Mouse (Mus musculus) Patski (cell line): Measurements from ENCODE around the gene Cln6. TPM values are rescaled to one million over a fixed set of nuclear protein-coding genes. Genes with fewer than 3 reads are reported as not detected.
A peak's percentile ranks its signal among the peaks of the same experiment; 100 is the strongest.

Experiments
- ATAC-seq: fragments of 100-300 bp; one replicate; pipeline ENCODE4 v1.8.0; 2021
- CTCF ChIA-PET: fragments of 350-600 bp; sonication (Branson Sonifier 250); formaldehyde crosslinking; loops from one replicate; lab custom pipeline; 2022; ENCODE audit warnings: inconsistent platforms; lab: Charles Lee
- POLR2A ChIA-PET: fragments of 350-600 bp; sonication (Branson Sonifier 250); formaldehyde crosslinking; loops from one replicate; lab custom pipeline; 2022; ENCODE audit warnings: antibody characterized with exemption, inconsistent platforms; lab: Charles Lee
- DNase-seq: peaks from one replicate; pipeline ENCODE4 v3.0.0-alpha.2; 2011; ENCODE audit warnings: low read depth, low spot score
- H3K27me3 ChIP-seq: fragments of 371-371 bp; one replicate; pipeline ENCODE4 v1.5.1; 2021
- CTCF ChIP-seq: fragments of 100-300 bp; IDR thresholded peaks from one replicate; pipeline ENCODE4 v1.5.1; 2021
- in situ Hi-C: fragments of 300-500 bp; cut with MboI; formaldehyde crosslinking; loops from 3 replicates; pipeline ENCODE4 v1.11.1; 2018; ENCODE audit warnings: low pct_unique_long_range_greater_than_20kb, mixed read lengths
- polyA plus RNA-seq: library from polyadenylated mRNA; unstranded; gene quantifications from one replicate; pipeline ENCODE4 v1.2.3, GENCODE M21; 2021

The Cln6 gene
- polyA plus RNA-seq, 1 experiment from 2014 or later: 41.0 TPM

DNA sequence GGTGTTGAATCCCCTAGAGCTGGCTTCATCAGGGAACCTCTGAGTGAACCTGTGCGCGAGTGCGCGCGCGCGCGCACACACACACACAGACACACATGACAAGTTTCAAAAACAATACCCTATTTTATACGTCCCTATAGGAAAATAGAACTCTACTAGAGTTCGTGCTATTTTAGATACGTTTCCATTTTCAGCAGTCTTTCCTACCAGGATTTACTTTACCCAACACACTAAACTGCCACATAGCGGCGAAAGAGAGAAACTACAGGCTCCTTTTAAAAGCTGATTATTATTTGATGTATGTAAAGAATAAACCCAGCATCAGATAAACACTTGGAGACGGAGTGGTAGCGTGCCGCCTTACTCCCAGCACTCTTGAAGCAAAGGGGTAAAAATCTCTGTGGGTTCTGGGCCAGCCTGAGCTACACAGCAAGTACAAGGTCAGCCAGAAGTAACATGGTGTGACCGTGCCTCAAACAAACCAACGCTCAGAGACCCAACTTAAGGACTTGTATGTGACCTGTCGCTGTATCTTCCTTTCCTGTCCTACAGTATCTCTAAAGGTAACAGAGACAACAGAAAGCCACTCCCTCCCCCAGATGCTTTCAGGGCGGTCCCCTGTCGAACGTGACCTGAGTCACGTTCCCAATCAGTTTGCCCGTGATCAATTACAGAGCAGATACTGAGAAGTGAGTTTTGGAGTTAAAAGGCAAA, 10.5 kb upstream of the Cln6 start:
- no peak for ATAC-seq
- TF ChIP-seq CTCF: peak; percentile 53
- H3K27me3 ChIP-seq: no peaks in the 10 kb centered on the region
- ChIA-PET CTCF (interaction anchor here (0.7 to 1.6 kb wide), 10 partner anchors 10 to 544 kb away, joined by 3 to 8 read pairs (median 4); partner anchors contain the start of gene Cln6), POLR2A (interaction anchor here (0.7 to 0.8 kb wide), 4 partner anchors 44 to 771 kb away, joined by 3 to 9 read pairs (median 4); no protein-coding TSS in a partner anchor)
- no peak for DNase-seq
- in situ Hi-C loops: no loop called here

DNA sequence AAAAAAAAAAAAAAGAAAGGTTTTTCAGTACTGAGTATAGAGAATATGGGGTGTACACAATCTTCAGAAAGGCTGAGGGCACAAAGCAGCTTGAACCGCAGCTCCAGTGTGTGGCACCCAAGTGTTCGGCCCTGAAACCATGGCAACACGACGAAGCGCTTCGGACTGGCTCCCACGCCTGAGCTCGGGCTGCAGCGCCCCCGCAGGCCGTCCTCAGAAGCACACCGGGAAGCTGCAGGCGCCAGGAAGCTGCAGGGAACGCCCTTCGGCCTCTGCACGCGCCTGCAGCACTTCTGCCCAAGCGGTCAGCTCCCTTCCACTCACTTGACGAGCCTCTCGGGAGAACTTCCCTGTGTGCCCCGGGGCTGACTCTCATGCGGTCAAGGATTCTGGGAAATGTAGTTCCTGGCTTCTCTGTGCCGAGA, 9.9 kb upstream of the Cln6 start:
- POLR2A ChIA-PET: interaction anchor here (0.7 to 0.8 kb wide), 4 partner anchors 44 to 772 kb away, joined by 3 to 9 read pairs (median 4); no protein-coding TSS in a partner anchor
- CTCF ChIA-PET: interaction anchor here (0.6 to 1.6 kb wide), 12 partner anchors 10 to 544 kb away, joined by 3 to 8 read pairs (median 4); partner anchors contain the start of gene Cln6
- peak; percentile 89 for ATAC-seq

DNA sequence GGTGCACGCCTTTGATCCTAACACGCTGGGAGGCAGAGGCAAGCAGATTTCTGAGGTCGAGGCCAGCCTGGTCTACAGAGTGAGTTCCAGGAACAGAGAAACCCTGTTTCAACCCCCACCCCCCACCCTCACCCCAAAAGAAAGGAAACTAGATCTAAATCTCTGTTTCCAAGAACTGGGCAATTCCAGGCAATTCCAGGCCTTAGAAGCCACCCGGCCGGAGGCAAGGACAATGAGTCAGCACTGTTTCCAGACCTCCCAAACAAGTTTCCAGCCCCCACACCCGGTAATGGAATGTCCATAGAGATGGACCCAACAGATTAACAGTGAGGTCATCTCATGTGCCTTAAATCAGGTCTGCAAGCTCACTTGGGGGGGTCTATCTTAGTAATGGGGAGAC, 8.7 kb upstream of the Cln6 start:
- DNase-seq (no peak), ATAC-seq (no peak)
- in situ Hi-C loops: no loop called here
- POLR2A ChIA-PET: interaction anchor here (0.6 kb wide), 1 partner anchor 299 kb away, joined by 3 read pairs; no protein-coding TSS in a partner anchor
- TF ChIP-seq CTCF: no peak
- H3K27me3 ChIP-seq: no peaks in the 10 kb centered on the region
- CTCF ChIA-PET: interaction anchor here (1.4 kb wide), 1 partner anchor 23 kb away, joined by 3 read pairs; no protein-coding TSS in a partner anchor

More for the DNA sequence above, 9.9 kb upstream of the Cln6 start:
- in situ Hi-C loops: no loop called here
- H3K27me3 ChIP-seq: no peaks in the 10 kb centered on the region
- DNase-seq: peak; percentile 59
- peak; percentile 99 for TF ChIP-seq CTCF

DNA sequence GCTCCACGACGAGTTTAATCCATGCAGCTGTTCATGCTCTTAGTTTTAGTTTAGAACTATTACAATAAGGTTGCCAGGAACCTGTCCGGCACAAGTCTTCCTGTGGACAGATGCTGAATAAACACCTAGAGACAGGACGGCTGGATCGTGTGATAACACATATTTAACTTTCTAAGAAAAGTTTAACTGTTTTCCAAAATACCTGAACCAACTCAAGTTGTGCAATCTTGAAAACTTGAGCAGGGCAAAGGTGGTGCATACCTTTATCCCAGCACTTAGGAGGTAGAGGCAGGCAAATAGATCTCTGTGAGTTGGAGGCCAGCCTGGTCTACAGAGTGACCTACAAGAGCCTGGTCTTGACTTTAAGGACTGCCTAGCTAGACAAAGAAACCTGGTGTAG, 3.7 kb upstream of the Cln6 start:
- ChIA-PET CTCF (no interaction called here), POLR2A (no interaction called here)
- no peak for DNase-seq
- no peak for TF ChIP-seq CTCF
- ATAC-seq: no peak
- in situ Hi-C loops: no loop called here
- H3K27me3 ChIP-seq: no peaks in the 10 kb centered on the region

DNA sequence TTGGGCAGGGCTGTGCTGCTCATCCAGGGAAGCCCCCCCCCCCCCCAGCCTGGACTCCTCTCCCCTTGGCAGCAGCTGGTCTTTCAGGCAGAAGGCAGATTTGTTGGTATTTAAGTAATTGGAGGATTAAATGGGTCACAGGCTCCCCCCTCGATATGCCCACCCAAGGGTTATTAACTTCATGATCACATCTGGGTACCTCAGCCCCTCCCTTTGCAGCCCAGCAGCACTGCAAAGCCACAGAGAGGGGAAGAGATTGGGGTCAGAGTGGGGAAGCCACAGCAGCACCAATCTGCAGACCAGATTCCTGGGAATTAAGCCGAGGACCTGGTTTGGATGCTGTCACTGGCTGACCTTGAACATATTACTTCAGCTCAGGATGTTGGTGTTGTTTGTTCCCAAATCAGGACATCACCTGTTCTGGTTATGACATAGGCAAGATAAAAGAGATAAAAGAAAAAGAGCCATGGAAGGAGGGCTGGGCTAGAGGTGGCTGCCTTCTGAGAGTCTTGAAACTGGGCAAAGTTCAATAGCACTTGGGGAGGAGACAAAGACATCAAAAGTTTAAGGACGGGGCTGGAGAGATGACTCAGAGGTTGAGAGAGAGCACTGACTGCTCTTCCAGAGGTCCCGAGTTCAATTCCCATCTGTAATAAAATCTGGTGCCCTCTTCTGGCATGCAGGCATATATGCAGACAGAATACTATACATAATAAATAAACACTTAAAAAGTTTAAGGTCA, 2.7 kb upstream of the Cln6 start:
- in situ Hi-C loops: no loop called here
- no peak for DNase-seq
- no peak for TF ChIP-seq CTCF
- no peak for ATAC-seq
- no peaks in the 10 kb centered on the region for H3K27me3 ChIP-seq
- POLR2A ChIA-PET: no interaction called here
- CTCF ChIA-PET: interaction anchor here (1.7 to 1.8 kb wide), 2 partner anchors 10 to 11 kb away, joined by 4 to 7 read pairs; no protein-coding TSS in a partner anchor

DNA sequence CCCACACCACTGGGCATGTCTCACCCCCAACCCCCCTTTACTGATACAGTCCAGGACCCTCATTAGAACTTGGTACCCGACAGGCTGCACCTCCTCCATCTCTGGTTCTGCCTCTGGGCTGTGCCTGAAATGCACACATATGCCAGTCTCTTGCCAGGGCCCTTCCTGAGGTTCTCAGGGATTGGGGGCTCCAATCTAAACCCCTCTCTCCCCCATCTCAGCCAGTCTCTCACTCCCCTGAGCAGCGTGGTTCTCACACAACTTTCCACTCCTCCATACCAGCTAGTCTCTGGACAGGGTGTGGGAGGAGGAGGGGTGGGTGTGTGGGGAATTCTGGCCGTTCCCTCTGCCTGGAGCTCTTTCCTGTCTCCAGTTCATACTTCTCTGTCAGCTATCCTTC, 974 bp upstream of the Cln6 start:
- CTCF ChIA-PET: interaction anchor here (1.4 to 1.8 kb wide), 3 partner anchors 9 to 55 kb away, joined by 3 to 7 read pairs (median 4); no protein-coding TSS in a partner anchor
- in situ Hi-C loops: no loop called here
- POLR2A ChIA-PET: no interaction called here
- ATAC-seq (no peak), DNase-seq (no peak)
- no peaks in the 10 kb centered on the region for H3K27me3 ChIP-seq
- no peak for TF ChIP-seq CTCF

DNA sequence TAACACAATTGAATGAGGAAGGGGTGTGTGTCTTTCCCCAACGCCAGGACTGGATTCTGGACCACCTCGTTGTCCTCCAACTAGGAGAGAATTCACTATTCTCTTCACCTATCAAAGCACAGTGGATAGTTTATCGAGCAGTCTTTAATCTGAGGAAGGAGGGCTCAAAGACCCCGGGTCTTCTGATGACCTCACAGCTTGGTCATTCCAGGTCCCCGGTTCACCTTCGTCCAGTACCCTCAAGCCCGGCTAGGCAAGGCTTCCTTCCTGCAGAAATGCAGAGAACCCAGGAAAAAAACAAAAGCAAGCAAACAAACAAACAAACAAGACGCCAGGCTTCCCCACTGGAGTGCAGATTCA, 459 bp upstream of the Cln6 start:
- TF ChIP-seq CTCF: no peak

DNA sequence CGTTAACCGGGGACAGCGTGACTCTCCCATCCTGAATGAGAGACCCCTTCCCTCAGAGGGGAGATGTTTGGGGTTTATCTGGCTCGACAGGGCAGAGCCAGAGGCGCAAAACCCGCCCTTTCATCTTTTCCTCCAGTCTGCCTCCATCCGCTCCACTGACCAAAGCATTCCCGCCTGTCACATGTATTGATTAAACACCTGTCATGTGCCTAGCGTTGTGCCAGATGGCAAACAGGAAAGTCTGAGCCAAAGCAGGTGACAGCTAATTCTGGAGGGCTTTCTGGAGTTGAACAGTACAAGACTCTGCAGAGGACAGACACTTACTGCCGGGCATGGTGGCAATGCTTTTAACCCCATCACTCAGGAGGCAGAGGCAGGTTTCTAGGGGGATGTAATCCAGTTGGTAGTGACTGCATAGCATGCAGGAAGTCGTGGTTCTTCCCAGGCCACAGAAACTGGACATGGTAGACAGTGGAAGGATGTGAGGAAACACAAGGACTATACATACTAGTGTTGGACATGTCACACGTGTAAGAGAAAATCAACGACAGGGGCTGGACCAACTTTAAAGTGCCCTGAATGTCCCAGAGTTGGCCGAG, 686 bp downstream of the Cln6 start:
- ChIA-PET POLR2A (interaction anchor here (0.5 kb wide), 1 partner anchor 50 kb away, joined by 3 read pairs; no protein-coding TSS in a partner anchor), CTCF (interaction anchor here (1.2 to 1.6 kb wide), 2 partner anchors 9 to 57 kb away, joined by 3 to 5 read pairs; no protein-coding TSS in a partner anchor)
- no peaks in the 10 kb centered on the region for H3K27me3 ChIP-seq
- TF ChIP-seq CTCF: no peak
- DNase-seq: no peak
- no peak for ATAC-seq
- in situ Hi-C loops: no loop called here

More for the DNA sequence above, 459 bp upstream of the Cln6 start:
- POLR2A ChIA-PET: no interaction called here
- in situ Hi-C loops: no loop called here
- no peaks in the 10 kb centered on the region for H3K27me3 ChIP-seq
- CTCF ChIA-PET: interaction anchor here (1.2 to 1.6 kb wide), 3 partner anchors 10 to 56 kb away, joined by 3 to 5 read pairs (median 4); no protein-coding TSS in a partner anchor
- DNase-seq: no peak
- ATAC-seq: peak; percentile 19

DNA sequence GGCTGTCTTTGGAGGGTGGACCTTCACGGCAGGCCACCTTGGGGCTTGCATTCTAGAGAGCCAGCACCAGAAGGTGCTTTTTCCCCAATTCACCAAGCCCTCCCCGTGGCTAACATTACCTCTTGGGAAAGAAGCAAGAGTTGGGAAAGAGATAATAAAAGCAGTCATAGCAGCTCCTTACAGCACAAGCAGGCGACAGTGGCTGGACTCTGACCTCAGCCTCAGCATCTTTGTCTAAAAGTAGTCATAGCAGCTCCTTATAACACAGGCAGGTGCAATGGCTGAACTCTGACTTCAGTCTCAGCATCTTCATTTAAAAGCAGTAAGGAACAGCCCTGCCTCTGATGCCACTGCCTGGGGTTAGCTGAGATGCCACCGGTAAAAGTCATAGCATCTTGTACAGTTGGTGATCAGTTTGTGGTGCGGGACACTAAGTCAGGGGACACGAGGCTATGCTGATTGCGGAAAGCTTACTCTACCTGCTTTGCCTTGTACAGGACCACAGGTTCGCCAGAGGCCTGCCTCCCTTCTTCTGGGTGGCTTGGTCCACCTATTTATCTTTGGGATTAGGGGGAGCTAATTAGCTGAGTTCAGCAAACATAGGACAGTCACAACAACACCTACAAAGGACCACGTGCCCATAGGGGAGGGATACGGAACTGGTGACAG, 4.9 kb downstream of the Cln6 start:
- POLR2A ChIA-PET: no interaction called here
- DNase-seq: no peak
- no peaks in the 10 kb centered on the region for H3K27me3 ChIP-seq
- TF ChIP-seq CTCF: no peak
- no peak for ATAC-seq
- in situ Hi-C loops: no loop called here
- CTCF ChIA-PET: no interaction called here
